Mouse (Mus musculus) limb, embryonic 11.5 days (tissue): ENCODE measurements at regions not wholly inside any gene's neighbourhood (a gene's known extent, or its start where the extent isn't known, plus 50 kb on each side); places are given as distances from the start of the nearest gene placed in this dataset.
A peak's percentile ranks its signal among the peaks of the same experiment; 100 is the strongest.
"Not testable (repeated sequence)": the region's sequence is repeated elsewhere in the genome, so short reads cannot be mapped to it uniquely, and the experiment has no call there.

Experiments
- ATAC-seq: fragments of 200-750 bp; cut with Nextera tagmentation; 2 replicates; pipeline ENCODE4 v1.8.0; 2017; ENCODE audit warnings: low read depth; ENCODE audit not compliant: insufficient number of reproducible peaks, low FRiP score, low TSS enrichment
- DNase-seq: peaks from one replicate; pipeline ENCODE4 v3.0.0-alpha.2; 2015; ENCODE audit warnings: low spot score
- H3K27ac ChIP-seq: fragments of 300-500 bp; sonication (generic); replicated peaks from 2 replicates; pipeline ENCODE4 v1.5.1; 2014; ENCODE audit warnings: low read depth, mild to moderate bottlenecking, low read length
- H3K27me3 ChIP-seq: fragments of 300-500 bp; sonication (generic); 2 replicates; pipeline ENCODE4 v1.6.1; 2014; ENCODE audit warnings: mild to moderate bottlenecking, low read length, mixed read lengths; ENCODE audit not compliant: control insufficient read depth, insufficient read depth
- H3K36me3 ChIP-seq: fragments of 300-500 bp; sonication (generic); 2 replicates; pipeline ENCODE4 v1.6.1; 2014; ENCODE audit warnings: mild to moderate bottlenecking, low read length, moderate library complexity, mixed read lengths; ENCODE audit not compliant: control insufficient read depth, insufficient read depth
- H3K4me1 ChIP-seq: fragments of 300-500 bp; sonication (generic); 2 replicates; pipeline ENCODE4 v1.6.1; 2014; ENCODE audit warnings: low read length, mixed read lengths; ENCODE audit not compliant: control insufficient read depth, insufficient read depth
- H3K4me2 ChIP-seq: fragments of 300-500 bp; sonication (generic); 2 replicates; pipeline ENCODE4 v1.6.1; 2014; ENCODE audit warnings: low read depth, mild to moderate bottlenecking, moderate library complexity; ENCODE audit not compliant: severe bottlenecking
- H3K4me3 ChIP-seq: fragments of 300-500 bp; sonication (generic); 2 replicates; pipeline ENCODE4 v1.5.1; 2014; ENCODE audit warnings: low read depth, low read length
- H3K9ac ChIP-seq: fragments of 300-500 bp; sonication (generic); 2 replicates; pipeline ENCODE4 v1.6.1; 2014; ENCODE audit warnings: mild to moderate bottlenecking, low read length
- H3K9me3 ChIP-seq: fragments of 300-500 bp; sonication (generic); 2 replicates; pipeline ENCODE4 v1.6.1; 2016; ENCODE audit warnings: low read length; ENCODE audit not compliant: control insufficient read depth
- WGBS: fragments of 180-500 bp; shearing (Covaris S2); extraction: QIAGEN DNeasy Blood & Tissue Kit; methylation state at CpG from one replicate; pipeline ENCODE4 v1.1.7; 2014; 5-methylcytosine and 5-hydroxymethylcytosine counted together

GRCm38 (mm10) chr7:118320307-118320706 is 76.8 kb upstream of the Smg1 start:
- H3K27ac ChIP-seq, result no peak overlapping the region
- H3K4me1 ChIP-seq, result no peaks in the 10 kb centered on the region
- H3K36me3 ChIP-seq, result no peaks in the 10 kb centered on the region
- WGBS, result 89% methylated on average over 4 of the region's 4 CpGs
- DNase-seq (no peak), ATAC-seq (no peak)
- no peak overlapping the region for H3K4me3 ChIP-seq
- H3K9me3 ChIP-seq, result no peaks in the 10 kb centered on the region
- no peak overlapping the region for H3K4me2 ChIP-seq
- H3K27me3 ChIP-seq, result no peaks in the 10 kb centered on the region
- no peak overlapping the region for H3K9ac ChIP-seq

DNA sequence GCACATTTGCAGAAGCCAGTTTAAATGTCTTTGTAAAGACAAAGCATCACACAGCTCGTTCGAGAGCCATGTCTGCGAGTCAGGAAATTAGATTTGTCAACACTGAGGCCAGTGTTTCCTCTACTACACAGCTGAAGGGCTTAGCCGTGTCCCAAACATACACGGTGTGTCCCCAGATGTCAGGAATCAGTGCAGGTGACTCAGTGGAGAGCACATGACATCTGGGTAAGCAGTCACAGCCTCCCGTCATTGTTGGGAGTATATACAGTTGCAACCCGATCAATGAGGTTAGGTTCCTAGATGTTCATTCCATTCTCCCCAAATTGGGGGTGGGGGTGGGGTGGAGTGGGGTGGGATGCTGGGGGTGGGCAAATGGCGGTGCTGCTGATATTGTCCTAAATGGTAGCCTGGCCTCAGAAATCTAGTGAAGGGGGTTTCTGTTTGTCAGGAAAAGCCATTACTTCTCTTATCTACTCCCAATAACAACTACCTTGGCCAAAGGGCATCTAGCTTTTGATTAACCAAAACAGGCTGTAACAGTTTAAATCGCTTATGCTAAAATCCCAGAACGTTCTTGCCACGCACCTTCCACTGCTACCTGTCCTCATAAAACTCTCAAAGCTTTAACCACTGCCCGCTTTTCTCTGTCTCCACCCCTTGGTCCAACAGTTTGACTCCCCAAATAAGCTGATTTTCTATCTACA is 75.1 kb upstream of the Smg1 start:
- Histone ChIP-seq H3K27me3 (no peaks in the 10 kb centered on the region), H3K4me2 (no peak overlapping the region), H3K4me3 (no peak overlapping the region), H3K27ac (no peak overlapping the region), H3K9me3 (no peaks in the 10 kb centered on the region), H3K9ac (no peak overlapping the region), H3K36me3 (no peaks in the 10 kb centered on the region), H3K4me1 (no peaks in the 10 kb centered on the region)
- no peak for DNase-seq
- WGBS, result 62% methylated on average over 12 of the region's 12 CpGs
- ATAC-seq, result no peak

DNA sequence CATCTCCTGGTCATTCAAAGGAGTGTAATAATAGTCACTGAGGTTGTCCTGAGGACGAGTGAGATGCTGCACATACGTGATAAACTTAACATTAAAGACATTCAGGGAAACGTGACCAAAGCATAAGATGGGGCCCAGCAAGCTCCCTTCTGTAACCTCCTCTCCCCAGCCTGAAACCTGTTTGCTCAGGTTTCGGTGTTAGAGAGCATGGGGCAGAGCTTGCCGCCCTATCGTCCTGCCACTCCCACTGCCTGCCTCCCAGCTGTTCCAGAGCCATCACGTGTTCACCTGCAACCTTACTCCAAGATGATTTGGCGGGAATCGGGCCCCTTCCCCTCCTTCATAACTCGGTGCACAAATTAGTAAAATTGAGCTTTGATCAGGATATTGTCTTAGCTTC is 71.4 kb upstream of the Smg1 start:
- H3K27ac ChIP-seq, H3K9ac ChIP-seq, H3K4me2 ChIP-seq, H3K4me1 ChIP-seq, DNase-seq, ATAC-seq, H3K27me3 ChIP-seq, H3K36me3 ChIP-seq, H3K4me3 ChIP-seq, H3K9me3 ChIP-seq: not testable (repeated sequence)
- 67% methylated on average over 10 of the region's 10 CpGs for WGBS

- no peaks in the 10 kb centered on the region for H3K36me3 ChIP-seq
- H3K9me3 ChIP-seq, result no peaks in the 10 kb centered on the region
- H3K4me2 ChIP-seq, result no peak overlapping the region
- WGBS, result 79% methylated on average over 8 of the region's 8 CpGs
- H3K4me3 ChIP-seq, result no peak overlapping the region
- no peaks in the 10 kb centered on the region for H3K4me1 ChIP-seq
- DNase-seq, result no peak
- no peak overlapping the region for H3K27ac ChIP-seq
- H3K9ac ChIP-seq, result no peak overlapping the region
- no peak for ATAC-seq
- no peaks in the 10 kb centered on the region for H3K27me3 ChIP-seq
Measured at GRCm38 (mm10) chr7:118314228-118314658, 70.8 kb upstream of the Smg1 start.

- no peak for DNase-seq
- Histone ChIP-seq H3K9me3 (no peaks in the 10 kb centered on the region), H3K27ac (no peak overlapping the region), H3K4me3 (no peak overlapping the region), H3K4me1 (no peaks in the 10 kb centered on the region), H3K36me3 (no peaks in the 10 kb centered on the region), H3K27me3 (no peaks in the 10 kb centered on the region), H3K9ac (no peak overlapping the region), H3K4me2 (no peak overlapping the region)
- WGBS, result 69% methylated on average over 8 of the region's 8 CpGs
- ATAC-seq, result no peak
Measured at GRCm38 (mm10) chr7:118313818-118314217, 70.3 kb upstream of the Smg1 start.

DNA sequence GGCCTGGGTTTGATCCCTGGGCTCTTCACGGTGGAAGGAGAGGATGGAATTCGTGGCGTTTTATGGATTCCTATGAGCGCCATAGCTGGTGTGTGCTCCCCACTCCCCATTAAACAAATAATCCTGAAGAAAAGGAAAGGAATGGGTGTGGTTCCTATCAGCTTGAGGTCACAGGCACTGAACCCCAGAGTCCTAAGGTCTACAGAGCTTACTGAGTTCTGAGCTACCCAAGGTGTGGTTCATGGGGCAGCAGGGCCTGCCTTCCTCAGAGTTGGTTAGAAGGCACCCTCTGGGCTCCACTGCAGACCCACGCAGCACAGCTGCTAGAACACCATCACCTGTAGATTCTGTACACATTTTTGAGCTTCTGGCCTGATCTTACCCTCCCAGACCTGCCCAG is 66.3 kb upstream of the Smg1 start:
- no peaks in the 10 kb centered on the region for H3K27me3 ChIP-seq
- no peak overlapping the region for H3K4me2 ChIP-seq
- H3K4me3 ChIP-seq, result no peak overlapping the region
- no peak overlapping the region for H3K9ac ChIP-seq
- ATAC-seq, result no peak
- H3K4me1 ChIP-seq, result no peaks in the 10 kb centered on the region
- 82% methylated on average over 5 of the region's 5 CpGs for WGBS
- no peak for DNase-seq
- H3K9me3 ChIP-seq, result no peaks in the 10 kb centered on the region
- no peaks in the 10 kb centered on the region for H3K36me3 ChIP-seq
- H3K27ac ChIP-seq, result no peak overlapping the region

- no peak for ATAC-seq
- no peak overlapping the region for H3K4me2 ChIP-seq
- H3K4me3 ChIP-seq, result no peak overlapping the region
- no peak overlapping the region for H3K9ac ChIP-seq
- no peak for DNase-seq
- no peaks in the 10 kb centered on the region for H3K27me3 ChIP-seq
- 95% methylated on average over 2 of the region's 2 CpGs for WGBS
- H3K4me1 ChIP-seq, result no peaks in the 10 kb centered on the region
- H3K27ac ChIP-seq, result no peak overlapping the region
- no peaks in the 10 kb centered on the region for H3K9me3 ChIP-seq
- no peaks in the 10 kb centered on the region for H3K36me3 ChIP-seq
Measured at GRCm38 (mm10) chr7:118308882-118309281, 65.4 kb upstream of the Smg1 start.

GRCm38 (mm10) chr7:118304812-118305211 is 61.3 kb upstream of the Smg1 start:
- Histone ChIP-seq H3K4me2 (no peak overlapping the region), H3K9me3 (no peaks in the 10 kb centered on the region), H3K27me3 (no peaks in the 10 kb centered on the region), H3K9ac (no peak overlapping the region), H3K27ac (no peak overlapping the region), H3K4me1 (peaks cover 6% of the 10 kb centered on the region; the same call in 1 of the 2 replicates), H3K4me3 (no peak overlapping the region), H3K36me3 (no peaks in the 10 kb centered on the region)
- WGBS, result under 1% methylated on average over 8 of the region's 8 CpGs
- DNase-seq, result peak; percentile 93
- ATAC-seq, result no peak

- ATAC-seq, result no peak
- H3K4me1 ChIP-seq, result peaks cover 6% of the 10 kb centered on the region; the same call in 1 of the 2 replicates
- no peak overlapping the region for H3K9ac ChIP-seq
- no peaks in the 10 kb centered on the region for H3K36me3 ChIP-seq
- no peak overlapping the region for H3K4me2 ChIP-seq
- no peaks in the 10 kb centered on the region for H3K9me3 ChIP-seq
- H3K27ac ChIP-seq, result no peak overlapping the region
- WGBS, result 55% methylated on average over 2 of the region's 2 CpGs
- no peaks in the 10 kb centered on the region for H3K27me3 ChIP-seq
- no peak for DNase-seq
- H3K4me3 ChIP-seq, result no peak overlapping the region
Measured at GRCm38 (mm10) chr7:118304338-118304737, 60.9 kb upstream of the Smg1 start.
